Mouse (Mus musculus): ENCODE data around the gene Polg2.

DNA sequence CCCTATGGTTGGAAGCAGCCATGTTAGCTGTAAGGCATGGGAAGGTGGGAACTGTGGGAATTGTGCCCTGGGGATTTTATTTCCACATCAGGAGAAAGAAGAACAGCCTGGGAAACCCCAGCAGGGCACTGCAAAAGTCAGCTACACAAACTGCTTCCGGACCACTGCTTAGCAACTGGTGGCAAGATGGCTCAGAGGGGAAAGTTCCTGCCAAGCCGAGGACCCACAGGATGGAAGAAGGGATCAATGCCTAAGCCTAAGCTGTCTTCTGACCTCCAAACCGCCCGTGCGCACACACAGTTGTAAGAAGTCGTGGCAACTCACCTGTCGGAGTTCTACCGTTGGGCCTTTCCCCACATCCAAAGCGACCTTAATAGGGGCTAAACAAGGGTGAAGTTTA, 6.3 kb downstream of the Polg2 start:
- no peak for TF ChIP-seq POLR2A (IDR thresholded peaks at IDR 0.05; ENCODE audit: borderline replicate concordance, low read depth, low read length)
- no peak for TF ChIP-seq CTCF (IDR thresholded peaks at IDR 0.05; ENCODE audit: low read depth, low read length)

All from bone marrow macrophage, adult 2 months (primary cell).